Comparison of ENCODE assay signal across 9 mouse cellular contexts in genomic region chr1:46425137-46425925, GRCm38 (mm10). TPM values are rescaled to one million over a fixed set of nuclear protein-coding genes. Genes with fewer than 3 reads are reported as not detected.
DNase-seq lines count a peak whose midpoint lies in the region; ATAC-seq and TF ChIP-seq lines count a peak whose summit lies in the region.
"Had no signal": no experiment of that assay in that cellular context is flagged by ENCODE, and none has a peak within 500 bp of the region (broad histone marks: within the 10 kb centered on the region; RNA-seq: fewer than 3 reads in every experiment).

Dnah7c (plus strand) TSS chr1:46425592.

- H3K4me1 ChIP-seq in embryonic facial prominence, embryonic 15.5 days, result peaks cover 7% of the 10 kb centered on the region; the same call in 1 of the 2 replicates
- no peaks in the 10 kb centered on the region for H3K4me1 ChIP-seq in intestine, postnatal 0 days (replicated peaks; ENCODE audit: control insufficient read depth, insufficient read depth, low read length)
- H3K4me1 ChIP-seq in midbrain, embryonic 13.5 days (replicated peaks), result peaks cover 9% of the 10 kb centered on the region; the same call in 1 of the 2 replicates
- H3K4me1 ChIP-seq in testis, adult 2 months (ENCODE audit: control insufficient read depth, insufficient read depth, low read length), result peaks cover 4% of the 10 kb centered on the region

- WGBS in embryonic facial prominence, embryonic 15.5 days, result 8% methylated on average over 30 of the region's 30 CpGs
- 9% methylated on average over 30 of the region's 30 CpGs for WGBS in intestine, postnatal 0 days
- 10% methylated on average over 30 of the region's 30 CpGs for WGBS in midbrain, embryonic 13.5 days

- peak within 1 kb of the TSS; percentile 69 for H3K4me2 ChIP-seq in embryonic facial prominence, embryonic 15.5 days (replicated peaks)
- H3K4me2 ChIP-seq in intestine, postnatal 0 days (replicated peaks; ENCODE audit: low read depth), result peak within 1 kb of the TSS; percentile 74
- H3K4me2 ChIP-seq in midbrain, embryonic 13.5 days (replicated peaks), result peak within 1 kb of the TSS; percentile 83

- ATAC-seq in embryonic facial prominence, embryonic 15.5 days (ENCODE audit: insufficient number of reproducible peaks, low FRiP score, low TSS enrichment, low read depth), result peak; percentile 47
- ATAC-seq in intestine, postnatal 0 days, result no peak
- peak; percentile 91 for ATAC-seq in midbrain, embryonic 13.5 days

- no peaks in the 10 kb centered on the region for H3K9me3 ChIP-seq in embryonic facial prominence, embryonic 15.5 days (replicated peaks)
- H3K9me3 ChIP-seq in intestine, postnatal 0 days (ENCODE audit: control insufficient read depth), result no peaks in the 10 kb centered on the region
- H3K9me3 ChIP-seq in midbrain, embryonic 13.5 days, result no peaks in the 10 kb centered on the region

- no peaks in the 10 kb centered on the region for H3K36me3 ChIP-seq in embryonic facial prominence, embryonic 15.5 days
- no peaks in the 10 kb centered on the region for H3K36me3 ChIP-seq in intestine, postnatal 0 days (ENCODE audit: control insufficient read depth, insufficient read depth)
- no peaks in the 10 kb centered on the region for H3K36me3 ChIP-seq in midbrain, embryonic 13.5 days
- H3K36me3 ChIP-seq in testis, adult 2 months (ENCODE audit: control insufficient read depth, insufficient read depth, low read length), result no peaks in the 10 kb centered on the region

- peak; percentile 77 for TF ChIP-seq POLR2A in testis, adult 2 months (IDR thresholded peaks at IDR 0.05; ENCODE audit: control insufficient read depth, low read depth, low read length)

- 0 out of 2 replicates have a peak within 1 kb of the TSS, but pooled peaks have one; percentile 26 for H3K9ac ChIP-seq in embryonic facial prominence, embryonic 15.5 days
- H3K9ac ChIP-seq in intestine, postnatal 0 days (ENCODE audit: low read depth, low read length), result no peak within 1 kb of the TSS
- H3K9ac ChIP-seq in midbrain, embryonic 13.5 days (replicated peaks), result peak within 1 kb of the TSS; percentile 65

- H3K27me3 ChIP-seq in embryonic facial prominence, embryonic 15.5 days, result no peaks in the 10 kb centered on the region
- H3K27me3 ChIP-seq in intestine, postnatal 0 days (replicated peaks; ENCODE audit: control insufficient read depth, insufficient read depth, low read length), result no peaks in the 10 kb centered on the region
- no peaks in the 10 kb centered on the region for H3K27me3 ChIP-seq in midbrain, embryonic 13.5 days
- H3K27me3 ChIP-seq in testis, adult 2 months (ENCODE audit: control insufficient read depth, insufficient read depth, low read length), result no peaks in the 10 kb centered on the region

- peak; percentile 42 for TF ChIP-seq CTCF in intestine, postnatal 0 days (IDR thresholded peaks at IDR 0.05; ENCODE audit: low read depth)
- TF ChIP-seq CTCF in testis, adult 2 months (IDR thresholded peaks at IDR 0.05; ENCODE audit: control insufficient read depth, insufficient read depth, insufficient replicate concordance, low read depth, low read length), result no peak

- H3K27ac ChIP-seq in embryonic facial prominence, embryonic 15.5 days (replicated peaks), result no peak within 1 kb of the TSS
- no peak within 1 kb of the TSS for H3K27ac ChIP-seq in intestine, postnatal 0 days (ENCODE audit: low read depth, low read length)
- 0 out of 2 replicates have a peak within 1 kb of the TSS, but pooled peaks have one; percentile 3 for H3K27ac ChIP-seq in midbrain, embryonic 13.5 days
- H3K27ac ChIP-seq in testis, adult 2 months (ENCODE audit: control insufficient read depth, insufficient read depth, low read depth, low read length), result peak within 1 kb of the TSS; percentile 91

- peak; percentile 21 to 24 for DNase-seq in cerebellum, postnatal 10 days
- DNase-seq in cerebellum, adult 18-20 months, result no peak
- peak; percentile 16 for DNase-seq in CD4-positive helper T cell, adult 2 months (ENCODE audit: low read depth, low spot score)
- no peak for DNase-seq in adrenal gland, adult 2 months

- H3K4me3 ChIP-seq in embryonic facial prominence, embryonic 15.5 days (replicated peaks), result peak within 1 kb of the TSS; percentile 48
- H3K4me3 ChIP-seq in intestine, postnatal 0 days (ENCODE audit: low read depth, low read length), result peak within 1 kb of the TSS; percentile 36
- peak within 1 kb of the TSS; percentile 56 for H3K4me3 ChIP-seq in midbrain, embryonic 13.5 days (replicated peaks)
- H3K4me3 ChIP-seq in testis, adult 2 months (ENCODE audit: control insufficient read depth, low read depth, low read length), result peak within 1 kb of the TSS; percentile 85
- H3K4me3 ChIP-seq: erythroblast, embryonic 14.5 days had no signal

RNA-seq across cellular contexts. Expression of gene Dnah7c, which starts in this region (rescaled TPM):
- polyA plus RNA-seq in embryonic facial prominence, embryonic 15.5 days (2015; fragmentation: Nextera tagmentation; extraction: Ambion mirVana), result 0.11 and 0.22 TPM in 2 replicates
- polyA plus RNA-seq in intestine, postnatal 0 days (2015; fragmentation: Nextera tagmentation; extraction: Ambion mirVana), result not detected in 2 replicates
- 0.15 and 0.21 TPM in 2 replicates for polyA plus RNA-seq in midbrain, embryonic 13.5 days (2015; fragmentation: Nextera tagmentation; extraction: Ambion mirVana)
- polyA plus RNA-seq in testis, adult 2 months (2012; rRNA removed), result 7.0 and 9.3 TPM in 2 replicates
- total RNA-seq in adrenal gland, adult 2 months (2021), result under 1 TPM; 0.12 to 0.41 TPM
- polyA plus RNA-seq in adrenal gland, adult 2 months (2012; rRNA removed), result 0.02 and 0.18 TPM in 2 replicates

Comparison
In these comparisons a context has a peak if more than half of its experiments do, and no peak if none do; other contexts are left out.
1. DNase-seq: peak in cerebellum, postnatal 10 days (2 of 2) and CD4-positive helper T cell, adult 2 months (single experiment); none in cerebellum, adult 18-20 months (0 of 2) and adrenal gland, adult 2 months (single experiment).
2. Peak in ATAC-seq, H3K4me3 ChIP-seq, H3K9ac ChIP-seq and H3K4me2 ChIP-seq in embryonic facial prominence, embryonic 15.5 days; RNA of the gene not detected or under 1 TPM.
3. Peak in ATAC-seq, H3K4me3 ChIP-seq, H3K27ac ChIP-seq, H3K9ac ChIP-seq and H3K4me2 ChIP-seq in midbrain, embryonic 13.5 days; RNA of the gene not detected or under 1 TPM.
4. Peak in every context shown above with its lines, with median percentiles within 50 percentile points of each other: H3K4me2 ChIP-seq and H3K4me3 ChIP-seq.